Mouse (Mus musculus) ES-Bruce4 (cell line): ENCODE data around the gene Nfya.

ENCODE experiments used
- EP300 ChIP-seq: IDR thresholded peaks from 2 replicates; pipeline ENCODE4 v1.6.1; 2011; ENCODE audit warnings: low read depth, low read length; ENCODE audit not compliant: insufficient read depth
- POLR2A ChIP-seq: IDR thresholded peaks from one replicate; pipeline ENCODE4 v1.8.1; 2011; ENCODE audit warnings: low read length; ENCODE audit not compliant: insufficient read depth

- TF ChIP-seq POLR2A (no peak), EP300 (no peak)
Measured at GRCm38 (mm10) chr17:48416011-48416410, 6.3 kb upstream of the Nfya start.
